Mouse (Mus musculus): ENCODE data around the gene Gas2l1.

Gene Gas2l1

DNA sequence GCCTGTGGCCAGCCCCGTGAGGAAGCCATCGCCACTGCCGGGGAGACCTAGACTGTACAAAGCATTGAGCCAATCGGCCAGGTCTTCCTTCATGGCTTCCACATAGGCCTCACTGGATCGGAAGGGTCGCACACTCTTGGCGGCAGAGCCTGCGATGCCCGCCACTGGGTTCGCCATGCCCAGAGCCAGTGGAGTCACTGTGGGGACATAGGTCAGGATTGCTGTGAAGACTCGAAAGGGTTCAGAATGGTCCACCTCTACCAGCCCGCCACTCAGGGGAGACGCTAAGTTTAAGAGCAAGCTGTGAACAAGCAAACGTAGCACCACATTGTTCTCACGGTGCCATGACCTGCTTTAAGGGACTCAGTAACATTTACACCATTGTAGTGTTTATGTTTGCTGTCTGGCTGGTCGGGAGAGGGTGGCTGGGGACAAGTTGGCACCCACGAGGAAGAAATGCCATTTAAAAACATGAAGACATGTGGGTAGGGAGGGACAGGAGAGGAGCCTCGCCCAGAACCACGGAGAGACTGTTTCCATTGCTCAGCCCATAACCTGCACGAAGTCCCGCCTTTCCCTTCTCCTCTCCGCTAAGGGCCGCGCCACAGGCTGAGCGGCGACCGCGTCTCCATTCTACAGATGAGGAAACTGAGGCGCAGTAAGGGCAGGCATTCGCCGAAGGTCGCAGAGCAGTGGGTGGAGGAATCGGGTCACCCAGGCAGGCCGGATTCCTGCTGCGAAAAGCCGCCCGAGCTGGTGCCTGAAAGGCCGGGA lies 658 bp downstream of the Gas2l1 start:
- DNase-seq: no peak

DNA sequence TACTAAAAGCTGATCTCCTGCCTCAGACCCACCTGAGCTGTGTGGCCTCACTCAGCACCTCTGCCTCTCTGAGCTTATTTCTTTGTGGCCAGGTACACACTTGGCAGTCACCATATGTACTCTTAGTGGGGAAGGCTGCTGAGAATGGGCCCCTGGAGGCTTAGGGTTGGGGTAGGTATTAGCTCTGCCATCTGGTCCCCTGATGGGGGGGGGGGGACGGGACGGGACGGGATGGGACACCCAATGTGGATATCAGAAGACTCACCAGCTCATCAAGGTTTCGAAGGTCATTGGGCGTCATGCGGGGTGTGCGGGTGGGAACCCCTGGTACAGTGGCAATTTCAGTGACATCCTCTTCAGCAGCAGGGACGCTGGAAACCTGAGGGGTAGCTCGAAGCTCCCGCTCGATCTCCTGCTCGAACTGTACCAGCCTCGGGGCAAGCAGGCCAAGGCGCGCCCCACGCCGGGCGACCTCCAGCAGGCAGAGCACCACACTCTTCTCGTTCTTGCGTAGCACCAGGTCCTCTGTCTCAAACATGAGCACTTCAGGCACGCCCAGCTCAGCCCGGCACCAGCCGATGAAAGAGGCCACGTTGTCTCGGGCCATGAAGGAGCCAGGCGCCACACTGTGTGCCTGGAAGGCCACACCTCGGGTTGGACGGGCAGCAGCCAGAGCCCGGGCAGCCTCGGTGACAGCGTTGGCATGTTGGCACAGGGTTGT lies 1.4 kb downstream of the Gas2l1 start:
- peak; percentile 49 to 53 for DNase-seq

DNA sequence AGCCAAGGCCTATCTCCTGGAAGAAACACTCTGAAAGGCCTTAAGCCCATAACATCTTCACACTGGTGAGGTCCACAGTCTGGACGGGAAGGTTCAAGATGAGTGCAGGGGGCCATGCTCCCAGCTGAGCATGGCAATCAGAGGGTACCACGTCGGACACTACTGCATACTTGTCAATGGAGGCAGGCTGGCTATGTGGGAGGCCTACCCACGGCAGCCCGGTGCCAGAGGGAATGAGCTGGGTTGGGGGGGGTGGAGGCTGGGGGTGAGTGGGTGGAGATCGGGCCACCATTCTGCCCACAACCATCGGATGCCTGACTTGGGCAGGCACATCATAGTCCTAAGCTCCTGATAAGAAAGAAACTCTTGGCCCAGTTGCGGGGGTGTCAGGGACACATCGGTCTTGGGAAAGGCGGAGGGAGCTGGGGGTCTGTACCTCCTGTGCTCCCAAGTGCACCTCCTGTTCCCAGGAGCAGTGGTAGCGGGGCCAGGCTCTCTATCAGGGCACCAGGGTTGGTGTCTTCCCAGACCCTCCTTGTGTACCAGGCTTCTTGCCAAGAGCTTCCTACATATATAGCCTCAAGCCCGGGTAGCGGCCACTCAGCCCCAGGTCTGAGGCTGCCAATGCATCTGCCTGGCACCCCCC lies 2.1 kb downstream of the Gas2l1 start:
- peak; percentile 23 to 30 for DNase-seq

DNA sequence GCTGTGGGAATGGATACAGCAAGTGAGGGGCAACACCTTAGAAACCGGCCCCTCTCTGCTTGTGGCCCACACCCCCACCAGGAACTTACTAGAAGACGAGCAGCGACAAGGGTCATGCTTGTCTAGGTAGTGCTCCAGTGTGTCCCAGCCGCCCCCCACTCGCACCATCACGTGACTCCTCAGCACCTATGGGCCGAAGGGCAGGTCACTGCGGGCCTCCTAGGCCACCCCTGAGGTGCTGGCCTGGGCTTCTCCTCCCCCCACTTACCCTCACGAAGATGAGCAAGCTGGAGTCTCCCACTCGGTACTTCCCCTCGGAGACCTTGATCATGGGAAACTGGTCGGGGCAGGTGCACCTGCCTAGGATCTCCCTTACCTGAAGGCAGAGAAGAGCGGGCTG lies 2.8 kb downstream of the Gas2l1 start:
- DNase-seq: no peak

DNA sequence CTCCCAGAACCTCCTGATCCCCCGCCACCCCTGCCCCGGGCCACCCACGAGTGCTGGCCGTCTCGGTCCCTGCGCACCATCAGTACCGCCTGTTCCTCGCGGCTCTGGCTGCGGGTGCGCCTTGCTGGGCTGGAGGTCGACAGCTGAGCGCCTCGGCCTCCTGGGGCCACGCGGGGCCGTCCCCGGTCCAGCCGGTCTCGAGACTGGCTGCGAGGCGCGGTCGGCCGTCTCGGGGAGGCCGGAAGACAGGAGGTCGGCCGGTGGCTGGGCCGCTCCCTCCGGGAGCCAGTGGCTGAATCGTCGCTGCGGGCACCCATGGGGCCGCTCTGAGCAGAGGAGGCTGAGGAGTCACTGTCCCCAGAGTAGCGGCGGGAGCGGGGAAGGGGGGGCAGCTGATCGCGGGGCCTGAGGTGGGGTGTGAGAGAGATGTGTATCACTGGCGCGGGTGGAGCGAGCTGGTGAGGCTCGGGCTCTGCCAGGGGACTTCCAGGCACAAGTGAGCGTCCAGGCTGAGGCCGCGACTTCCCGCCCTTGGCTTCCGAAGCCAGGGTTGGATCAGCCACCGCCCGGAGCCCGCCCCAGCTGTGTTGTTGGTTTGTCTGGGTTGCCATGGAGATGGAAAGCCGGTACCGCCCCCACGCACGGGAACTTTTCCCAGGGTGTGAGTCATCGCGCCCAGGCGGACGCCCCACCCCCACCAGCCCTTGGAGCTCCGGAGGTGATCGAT lies 3.6 kb downstream of the Gas2l1 start:
- DNase-seq: peak; percentile 87

DNA sequence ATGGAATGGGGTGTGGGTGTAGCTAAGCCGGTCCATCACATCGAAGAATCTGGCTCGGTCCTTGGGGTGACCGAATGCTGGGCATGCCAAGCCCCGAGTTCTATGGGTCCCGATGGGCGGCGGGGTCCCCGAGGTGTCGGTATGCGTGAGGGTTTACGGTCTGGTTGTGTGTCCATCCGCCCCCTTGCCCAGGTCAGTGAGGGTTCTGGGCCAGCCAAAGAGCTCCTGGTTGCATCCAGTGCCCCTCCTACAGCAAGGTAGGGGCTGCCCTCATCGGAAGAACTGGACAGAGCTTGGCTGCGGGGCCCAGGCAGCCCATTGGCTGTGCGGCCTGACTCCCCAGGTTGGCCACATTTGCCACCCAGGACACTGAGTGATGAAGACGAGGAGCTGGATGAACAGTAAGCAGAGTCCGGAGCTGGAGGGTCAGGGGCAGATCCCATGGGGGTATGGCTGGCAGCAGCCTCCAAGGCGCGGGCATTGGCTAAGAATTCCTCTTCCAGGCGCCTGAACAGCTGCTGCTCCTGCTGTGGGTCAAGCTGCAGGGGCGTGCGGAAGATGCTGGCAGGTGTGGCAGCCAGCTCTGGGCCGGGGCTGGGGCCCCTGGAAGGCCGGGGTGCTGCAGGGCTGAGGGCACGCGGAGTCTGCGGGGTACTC lies 4.2 kb downstream of the Gas2l1 start:
- peak; percentile 46 to 51 for DNase-seq

DNA sequence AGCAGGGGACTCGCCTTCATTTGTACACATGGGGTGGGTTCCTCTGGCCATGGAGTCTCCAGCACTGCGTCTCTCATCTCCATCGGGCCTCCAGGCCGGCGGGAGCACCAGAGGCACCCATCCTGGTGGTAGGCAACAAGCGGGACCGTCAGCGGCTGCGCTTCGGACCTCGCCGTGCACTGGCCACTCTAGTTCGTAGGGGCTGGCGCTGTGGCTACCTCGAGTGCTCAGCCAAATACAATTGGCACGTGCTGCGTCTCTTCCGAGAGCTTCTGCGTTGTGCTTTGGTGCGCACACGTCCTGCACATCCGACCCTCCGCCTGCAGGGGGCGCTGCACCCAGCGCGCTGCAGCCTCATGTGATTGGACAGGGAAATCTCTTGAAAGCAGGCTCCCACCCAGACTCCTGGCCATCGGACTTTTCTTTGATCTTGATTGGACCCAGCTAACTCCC lies 5.4 kb downstream of the Gas2l1 start:
- peak; percentile 62 to 78 for DNase-seq

DNA sequence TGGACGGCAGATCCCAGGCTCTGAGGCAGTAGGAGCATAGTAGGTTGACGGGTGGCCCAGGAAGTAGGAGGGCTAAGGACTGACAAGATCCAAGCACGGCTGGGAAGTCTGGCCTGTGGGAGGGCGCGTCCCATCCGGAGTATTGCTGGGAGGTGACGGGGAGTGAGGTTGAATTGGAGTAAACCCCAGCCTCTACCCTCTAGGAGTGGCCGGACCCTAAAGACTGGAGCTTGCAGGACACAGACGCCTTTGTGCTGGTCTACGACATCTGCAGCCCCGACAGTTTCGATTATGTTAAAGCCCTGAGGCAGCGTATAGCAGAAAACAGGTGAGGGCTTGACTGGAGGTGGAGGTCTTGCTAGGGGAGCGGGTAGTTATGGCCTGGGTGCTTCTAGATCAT lies 5.9 kb downstream of the Gas2l1 start:
- peak in 1 of 2 experiments; percentile 14 for DNase-seq

DNA sequence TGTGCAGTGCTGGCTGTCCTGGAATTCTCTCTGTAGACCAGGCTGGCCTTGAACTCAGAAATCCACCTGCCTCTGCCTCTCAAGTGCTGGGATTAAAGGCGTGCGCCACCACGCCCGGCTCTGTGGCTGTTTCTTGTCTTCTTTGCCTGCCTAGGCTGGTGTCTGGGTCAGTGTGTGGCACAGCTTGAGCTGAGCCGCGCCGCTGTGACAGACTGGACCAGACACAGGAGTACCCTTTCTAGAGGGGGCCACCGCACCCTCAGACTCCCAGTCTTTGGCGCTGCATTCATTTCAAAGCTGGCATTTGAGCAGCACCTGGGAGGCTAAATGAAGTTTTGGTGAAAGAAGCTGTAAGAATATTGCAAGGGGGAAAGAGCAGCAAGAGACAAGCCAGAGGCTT lies 6.3 kb downstream of the Gas2l1 start:
- no peak for DNase-seq

DNA sequence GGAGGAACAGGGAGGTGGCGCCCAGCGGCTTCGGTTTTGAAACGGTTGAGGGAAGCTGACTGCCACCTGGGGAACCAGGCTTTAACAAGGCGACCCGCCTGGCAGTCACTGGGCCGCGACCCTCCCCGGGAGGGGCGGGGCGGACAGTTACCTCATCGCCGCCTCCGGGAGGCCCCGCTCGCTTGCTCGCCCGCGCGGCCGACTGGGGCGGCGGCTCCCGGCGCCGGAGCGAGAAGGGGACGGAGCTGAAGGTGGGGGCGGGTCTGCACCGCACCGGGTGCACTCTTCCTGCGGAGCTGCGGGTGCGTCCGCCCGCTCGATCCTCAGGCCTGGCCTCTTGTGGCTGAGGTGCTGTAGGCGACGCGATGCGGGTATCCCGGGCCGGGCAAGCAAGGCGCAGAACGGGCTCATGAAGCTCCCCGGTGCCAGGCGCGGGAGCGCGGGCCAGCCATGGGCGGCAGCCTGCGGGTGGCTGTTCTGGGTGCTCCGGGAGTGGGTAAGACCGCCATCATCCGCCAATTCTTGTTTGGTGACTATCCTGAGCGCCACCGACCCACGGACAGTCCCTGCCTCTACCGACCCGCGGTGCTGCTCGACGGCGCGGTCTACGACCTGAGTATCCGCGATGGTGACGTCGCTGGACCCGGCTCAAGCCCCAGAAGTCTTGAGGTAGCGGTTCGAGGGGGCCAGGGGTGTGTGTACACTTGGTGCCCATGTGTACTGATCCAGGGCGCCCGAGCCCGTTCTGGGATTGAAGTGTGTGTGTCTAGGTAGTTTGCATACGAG lies 7.1 kb downstream of the Gas2l1 start, which contains the start of gene Rasl10a:
TSS of gene Rasl10a (plus strand) at position 273 of the 786 bp plus-strand sequence.
- DNase-seq: peak in 1 of 2 experiments; percentile 42

DNA sequence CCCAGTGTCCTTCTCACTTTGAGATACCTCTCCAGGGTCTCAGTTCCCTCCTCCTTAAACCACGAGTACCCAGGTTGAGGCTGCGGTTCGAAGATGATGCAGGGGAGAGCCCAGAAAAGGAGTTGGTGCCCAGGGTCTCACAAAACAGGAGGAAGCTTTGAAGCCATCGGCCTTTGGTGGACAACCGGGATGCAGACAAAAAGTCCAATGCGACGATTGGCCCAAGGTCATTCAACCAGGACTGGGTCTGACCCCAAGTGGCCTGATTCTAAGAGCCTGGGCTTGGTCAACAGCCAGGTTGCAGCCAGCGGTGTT lies 7.6 kb downstream of the Gas2l1 start:
- no peak for DNase-seq

DNA sequence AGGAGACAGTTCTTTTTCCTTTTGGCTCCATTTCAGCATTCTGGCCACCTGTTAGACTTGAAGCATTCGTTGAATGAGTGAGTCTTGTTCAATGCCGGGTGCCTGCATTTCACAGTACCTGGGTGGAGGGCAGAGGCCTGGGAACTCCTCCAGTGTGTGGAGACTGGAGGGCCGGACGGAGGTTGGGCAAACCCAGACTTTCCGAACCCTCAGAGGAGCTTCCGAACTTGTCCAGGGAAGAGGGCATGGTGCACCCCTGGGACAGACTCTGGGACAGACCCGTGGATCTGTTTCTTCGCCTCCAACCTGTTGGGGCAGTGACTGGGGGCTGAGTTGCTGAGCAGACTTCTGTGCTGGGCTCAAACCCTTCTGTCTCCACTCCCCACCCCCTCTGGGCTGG lies 8.1 kb downstream of the Gas2l1 start:
- peak in 1 of 2 experiments; percentile 49 for DNase-seq

DNA sequence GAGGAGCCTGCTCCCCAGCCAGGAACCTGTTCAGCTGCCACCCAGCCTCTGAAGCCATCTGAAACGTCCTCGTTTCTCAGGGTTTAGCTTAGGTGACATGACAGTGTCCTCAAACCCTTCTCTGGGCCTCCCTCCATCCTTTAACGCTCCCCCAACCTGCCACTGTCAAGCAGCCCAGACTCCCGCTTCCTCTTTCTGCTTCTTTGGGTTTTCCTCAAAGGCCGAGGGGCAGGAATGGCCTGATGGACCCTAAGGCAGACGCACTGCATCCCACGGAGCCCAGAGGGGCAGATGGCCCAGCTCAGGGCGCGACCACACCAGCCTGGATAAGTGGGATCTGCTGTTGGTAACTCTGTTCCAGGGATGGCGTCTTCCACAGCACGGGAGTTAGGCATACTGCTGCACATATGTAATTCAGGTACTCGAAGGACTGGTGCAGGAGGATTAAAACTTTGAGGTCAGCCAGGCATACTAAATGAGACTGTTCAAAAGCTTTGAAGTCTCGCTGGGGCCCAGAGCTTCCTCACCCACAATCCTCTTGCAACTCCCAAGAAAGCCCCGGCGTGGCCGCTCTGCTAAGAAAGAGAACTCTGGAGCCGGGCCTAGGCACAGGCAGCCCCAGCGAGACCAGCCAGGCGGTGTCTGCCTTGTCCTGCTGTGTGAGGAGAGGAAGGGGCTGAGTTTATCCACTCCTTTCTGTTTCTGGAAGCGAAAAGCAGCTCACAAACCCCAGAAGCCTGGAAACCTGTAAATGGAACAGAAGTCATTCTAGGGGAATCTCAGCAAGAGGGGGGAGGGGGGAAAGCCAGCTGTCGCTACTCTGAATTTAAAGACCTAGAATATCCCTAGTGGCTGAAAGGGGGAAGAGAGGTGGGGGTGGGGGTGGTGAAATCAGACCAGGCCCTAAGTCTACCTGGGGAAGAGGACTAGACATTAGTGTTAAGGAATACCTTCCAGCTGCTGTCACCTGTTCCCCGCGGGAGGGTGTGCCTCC lies 8.9 kb downstream of the Gas2l1 start:
- peak in 1 of 2 experiments; percentile 42 for DNase-seq

DNA sequence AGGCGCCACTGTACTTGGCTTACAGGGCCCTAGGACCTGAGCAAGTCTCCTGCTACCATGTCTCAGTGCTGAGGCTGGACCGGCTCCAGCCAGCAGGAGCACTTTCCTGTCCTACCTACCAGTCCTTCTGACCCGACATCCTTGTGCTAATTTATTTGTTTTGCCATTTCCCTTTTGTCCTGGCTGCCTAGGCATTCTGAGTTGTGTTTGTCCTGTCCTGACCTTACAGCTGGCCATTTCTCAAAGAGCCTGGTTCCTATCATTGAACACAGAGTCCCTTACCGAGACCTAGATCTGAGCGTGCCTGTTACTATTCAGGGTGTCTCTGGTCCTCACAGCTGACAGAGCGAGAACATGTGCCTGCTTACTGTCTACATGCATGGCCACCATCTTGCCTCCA lies 10.3 kb downstream of the Gas2l1 start:
- no peak for DNase-seq

DNA sequence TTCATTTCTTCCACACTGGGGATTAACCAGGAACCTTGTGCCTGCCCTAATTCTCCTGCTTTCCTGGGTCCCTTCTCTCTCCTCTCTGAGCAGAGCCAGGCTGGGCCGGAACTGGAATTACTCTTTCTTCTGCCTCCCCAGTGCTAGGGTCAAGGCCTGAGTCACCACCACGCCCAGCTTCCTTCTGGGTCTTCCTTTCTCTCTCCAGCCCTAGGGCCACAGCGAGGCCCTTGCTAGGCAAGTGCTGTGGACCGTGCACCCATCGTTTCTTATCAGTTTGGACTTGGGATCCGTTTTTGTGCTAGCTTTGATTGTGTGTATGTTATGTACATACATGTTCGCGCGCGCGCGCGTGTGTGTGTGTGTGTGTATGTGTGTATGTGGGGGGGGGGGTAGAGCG lies 11.0 kb downstream of the Gas2l1 start:
- DNase-seq: no peak

DNA sequence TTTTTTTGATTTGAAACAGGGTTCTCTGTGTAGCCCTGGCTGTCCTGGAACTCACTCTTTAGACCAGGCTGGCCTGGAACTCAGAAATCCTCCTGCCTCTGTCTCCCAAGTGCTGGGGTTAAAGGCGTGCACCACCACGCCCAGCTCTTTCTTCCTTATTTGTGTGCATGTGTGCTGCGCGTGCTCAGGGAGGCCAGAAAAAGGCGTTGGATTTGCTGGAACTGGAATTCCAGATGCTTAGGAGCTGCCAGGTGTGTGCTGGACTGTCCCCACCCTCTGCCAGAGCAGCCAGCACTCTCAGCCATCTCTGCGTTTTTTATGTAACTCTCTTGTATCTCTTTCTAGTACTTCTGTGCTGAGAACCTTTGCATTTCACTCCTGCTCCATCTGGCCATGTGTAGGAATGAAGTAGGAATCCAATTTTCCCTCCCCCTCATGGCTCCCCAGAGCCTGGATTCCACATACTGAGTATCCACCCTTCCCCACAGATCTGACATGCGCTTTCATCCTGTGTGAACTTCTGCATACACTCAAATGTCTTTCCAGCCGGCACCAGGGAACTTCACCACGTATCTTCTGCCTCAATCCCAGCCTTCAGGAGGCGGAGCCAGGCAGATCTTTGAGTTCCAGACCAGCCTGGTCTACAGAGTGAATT lies 12.8 kb downstream of the Gas2l1 start:
- no peak for DNase-seq

DNA sequence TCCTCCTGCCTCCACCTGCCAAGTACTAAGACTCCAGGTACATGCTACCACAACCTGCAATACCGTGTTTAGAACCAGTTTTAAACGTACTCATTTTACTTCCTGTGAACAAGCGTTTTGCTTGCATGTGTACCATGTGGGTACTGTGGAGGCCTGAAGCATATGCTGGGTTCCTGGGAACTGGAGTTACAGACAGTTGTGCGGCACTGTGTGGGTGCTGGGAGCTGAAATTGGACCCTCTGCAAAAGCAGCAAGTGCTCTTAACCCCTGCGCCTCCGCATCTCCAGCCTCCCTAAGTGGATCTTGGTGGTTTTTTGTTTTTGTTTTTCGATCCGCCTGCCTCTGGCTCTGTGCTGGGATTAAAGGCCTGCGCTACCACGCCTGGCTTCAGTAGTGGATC lies 13.5 kb downstream of the Gas2l1 start:
- DNase-seq: no peak

DNA sequence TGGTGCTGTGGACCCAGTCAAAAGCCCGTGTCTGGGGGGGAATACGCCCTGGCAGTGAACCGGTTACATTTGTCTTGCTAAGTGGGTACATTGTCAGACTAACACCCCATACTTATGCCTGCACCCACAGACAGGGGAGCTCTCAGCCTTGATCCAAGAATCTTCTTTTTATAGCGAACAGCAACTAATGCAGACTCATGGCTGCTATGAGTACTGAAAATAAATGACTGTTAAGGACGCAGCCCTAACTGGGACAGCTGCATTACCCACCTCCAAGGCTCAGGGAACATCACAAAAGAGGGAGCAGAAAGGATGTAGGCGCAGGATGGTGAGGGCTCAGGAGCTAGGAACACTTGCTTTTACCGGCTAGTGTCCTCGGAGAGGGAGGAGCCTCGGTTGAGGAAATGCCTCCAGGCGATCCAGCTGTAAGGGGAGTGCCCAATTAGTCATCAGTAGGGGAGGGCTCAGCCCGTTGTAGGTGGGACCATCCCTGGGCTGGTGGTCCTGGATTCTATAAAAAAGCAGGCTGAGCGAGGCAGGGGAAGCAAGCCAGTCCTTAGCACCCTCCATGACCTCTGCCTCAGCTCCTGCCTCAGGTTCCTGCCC lies 18.7 kb downstream of the Gas2l1 start:
- DNase-seq: no peak

DNA sequence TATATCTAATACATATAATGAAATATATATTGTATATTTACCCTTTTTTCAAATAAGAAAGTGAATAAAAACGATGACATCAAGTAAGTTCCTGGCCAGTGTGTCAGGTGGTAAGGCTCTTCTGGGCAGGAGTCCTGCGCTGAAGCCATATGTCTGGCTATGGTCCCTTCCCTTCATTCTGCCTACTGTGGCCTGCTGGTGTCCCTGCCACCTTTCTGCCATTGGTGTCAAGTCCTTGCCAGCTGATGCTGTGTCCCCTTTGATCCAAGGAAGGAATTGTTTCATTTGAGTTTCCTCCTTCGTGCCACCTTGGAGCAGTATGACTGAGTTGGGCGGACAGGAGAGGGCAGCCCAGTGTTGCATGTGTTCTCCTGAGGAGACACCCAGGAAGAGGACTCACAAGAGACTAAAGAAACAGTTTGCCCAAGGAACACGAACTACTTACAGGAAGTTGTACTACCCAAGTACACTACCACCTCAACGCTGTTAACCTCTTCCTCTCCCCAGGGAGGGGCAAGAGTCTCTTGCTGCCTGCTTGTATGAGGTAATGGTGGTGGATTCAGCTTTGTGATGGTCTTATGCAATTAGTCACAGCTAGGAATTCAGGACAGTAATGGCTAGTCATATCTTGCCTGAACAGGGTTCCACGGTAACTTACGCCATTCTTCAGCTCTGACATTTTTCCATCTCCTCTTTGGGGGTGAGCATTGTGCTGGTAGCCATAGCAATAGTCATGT lies 22.3 kb downstream of the Gas2l1 start:
- peak; percentile 63 to 72 for DNase-seq

All from cerebellum, postnatal 10 days (tissue).